Mouse (Mus musculus): ENCODE data around the gene Cab39. TPM values are rescaled to one million over a fixed set of nuclear protein-coding genes. Genes with fewer than 3 reads are reported as not detected.

Gene Cab39
- total RNA-seq, 1 experiment from 2014 or later: 115 TPM

DNA sequence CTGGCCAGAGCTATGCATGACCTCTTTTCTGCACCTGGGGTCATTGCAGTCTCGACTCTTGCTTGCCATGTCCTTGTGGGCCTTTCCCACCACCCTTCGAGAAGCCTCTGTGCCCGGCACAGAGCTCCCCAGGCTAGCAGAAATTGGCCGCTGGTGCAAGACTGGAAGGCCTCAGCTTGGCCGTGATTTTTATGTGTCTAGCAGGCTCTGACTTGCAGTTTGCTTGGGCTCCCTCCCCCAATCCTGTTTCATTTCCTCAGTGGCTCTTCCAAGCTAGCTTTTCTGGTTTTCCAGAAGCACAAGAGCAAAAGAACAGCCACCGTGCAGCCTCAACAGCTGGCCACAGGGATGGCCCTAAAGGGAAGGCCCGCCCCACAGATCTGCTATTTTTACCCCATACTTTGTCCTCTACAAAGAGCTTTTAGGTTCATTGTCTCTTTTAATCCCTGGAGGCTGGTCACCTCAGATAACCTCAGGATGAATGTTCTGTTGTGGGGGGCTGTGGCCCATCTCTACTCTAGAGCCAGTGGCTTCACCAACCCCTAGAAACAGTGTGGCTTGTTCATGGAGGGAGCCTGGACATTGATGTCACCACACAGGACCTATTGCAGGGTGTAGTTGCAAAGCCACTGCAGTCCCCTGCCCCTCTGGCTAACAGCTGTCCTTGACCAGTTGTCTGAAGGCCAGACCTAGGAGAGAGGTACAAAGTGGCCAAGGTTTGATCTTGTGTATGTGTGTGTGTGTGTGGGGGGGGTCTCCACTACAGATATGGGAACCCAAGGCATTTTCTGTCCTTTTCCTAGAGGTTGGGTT is 107.5 kb downstream of the Cab39 start:
- peak; percentile 38 for DNase-seq

Small RNA genes lying within 50 kb of the gene (microRNA-seq; reads per million reads assigned to microRNA genes)
- gene Gm25472 (0 reads per million in 2 experiments), gene Mir8096 (0 to 0.43 reads per million in 2 experiments)

Other genes starting within 250 kb of the Cab39 start
- gene G530012D18Rik, start 217.8 kb upstream of the Cab39 start, total RNA-seq (2021): not detected in 2 replicates
- 4.3 and 11.3 TPM in 2 replicates for gene Sp110, start 194.6 kb upstream of the Cab39 start, total RNA-seq (2021)
- gene Sp140, start 193.1 kb upstream of the Cab39 start, total RNA-seq (2021): 3.1 and 7.9 TPM in 2 replicates
- 13.2 and 35.0 TPM in 2 replicates for gene Sp100, start 143.5 kb upstream of the Cab39 start, total RNA-seq (2021)
- gene A630001G21Rik, start 14.8 kb upstream of the Cab39 start, total RNA-seq (2021): 0.59 and 3.8 TPM in 2 replicates
- gene Itm2c, start 100.8 kb downstream of the Cab39 start, total RNA-seq (2021): 329 and 361 TPM in 2 replicates
- 0.15 TPM in 1 of 2 replicates, not detected in the other for gene 4933407L21Rik, start 135.0 kb downstream of the Cab39 start, total RNA-seq (2021)
- 3.0 and 3.4 TPM in 2 replicates for gene Gpr55, start 167.6 kb downstream of the Cab39 start, total RNA-seq (2021)
- not detected in 2 replicates for gene Spata3, start 223.4 kb downstream of the Cab39 start, total RNA-seq (2021)